Mouse (Mus musculus): ENCODE results near the gene Gabbr2.
"Not testable (repeated sequence)": the region's sequence is repeated elsewhere in the genome, so short reads cannot be mapped to it uniquely, and the experiment has no call there.

Gabbr2 gene

DNA sequence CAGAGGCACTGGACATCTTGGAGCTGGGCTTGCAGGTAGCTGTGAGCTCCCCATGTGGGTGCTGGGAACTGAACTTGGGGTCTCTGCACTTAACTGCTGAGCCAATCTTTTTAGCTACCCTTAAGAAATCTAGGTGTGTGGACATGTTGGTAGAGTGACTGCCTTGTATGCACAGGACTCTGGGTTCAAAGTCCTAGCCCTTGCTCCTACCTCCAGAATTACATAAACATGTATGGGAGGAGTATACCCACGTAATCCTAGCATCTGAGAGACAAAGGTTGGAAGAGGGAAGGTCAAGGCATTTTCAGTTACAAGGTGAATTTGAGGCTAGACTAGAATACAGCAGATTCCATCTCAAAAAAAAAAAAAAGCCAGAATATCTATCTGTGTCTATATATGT is 336.4 kb downstream of the Gabbr2 start:
- no peak for DNase-seq (ENCODE audit: low read depth)

DNA sequence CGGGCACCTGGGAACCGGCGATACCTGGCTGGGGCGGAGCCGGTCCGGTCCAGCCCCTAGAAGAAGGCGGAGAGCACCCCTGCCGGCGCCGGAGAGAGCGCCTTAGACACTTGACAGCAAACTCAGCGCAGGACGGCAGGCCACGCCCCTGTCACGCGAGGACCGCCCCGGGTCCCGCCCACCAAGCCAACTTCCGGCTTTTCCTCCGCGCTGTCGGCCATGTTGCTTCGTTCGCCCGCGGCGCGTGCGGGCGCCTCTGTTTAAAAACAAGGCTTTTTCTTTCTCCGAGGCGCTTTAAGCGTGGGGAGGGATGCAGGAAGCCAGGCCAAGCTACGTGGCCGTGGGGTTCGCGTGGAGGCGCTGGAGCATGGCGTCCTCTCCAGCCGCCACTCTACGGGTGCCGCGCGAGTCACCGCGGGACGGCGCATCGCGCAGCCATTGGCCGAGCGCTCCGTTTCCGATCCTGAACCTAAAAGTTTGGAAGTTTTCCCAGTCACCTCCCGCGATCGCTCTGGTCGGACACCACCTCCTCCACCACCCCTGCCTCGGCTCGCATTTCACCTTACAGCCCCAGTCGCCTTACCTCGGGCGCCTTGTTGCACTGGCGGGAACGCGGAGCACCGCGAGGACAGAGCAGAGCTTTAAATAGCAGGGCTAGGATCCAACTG is 341.5 kb downstream of the Gabbr2 start, which contains the start of gene Tbc1d2:
TSS of gene Tbc1d2 (minus strand) at position 124 of the 668 bp plus-strand sequence.
- peak; percentile 79 for DNase-seq (ENCODE audit: low read depth)

DNA sequence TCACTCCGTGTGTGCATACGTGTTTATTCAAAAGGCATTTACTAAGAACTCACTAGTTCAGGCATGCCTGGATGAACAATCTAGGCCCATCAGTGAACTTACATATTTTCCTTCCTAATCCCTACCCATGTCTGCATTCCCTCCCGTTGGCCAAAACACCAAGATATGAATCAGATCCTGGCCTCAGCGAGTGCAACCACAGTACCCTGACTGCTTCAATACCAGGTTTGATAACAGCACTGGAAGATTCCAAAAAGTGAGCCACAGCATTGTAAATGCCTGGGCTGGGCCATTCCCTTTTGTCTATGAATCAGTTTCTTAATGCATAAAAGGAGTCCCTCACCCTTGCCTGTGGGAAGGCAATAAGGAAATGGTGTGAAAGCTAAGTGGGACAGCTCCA is 342.5 kb downstream of the Gabbr2 start:
- DNase-seq (ENCODE audit: low read depth): peak; percentile 43

DNA sequence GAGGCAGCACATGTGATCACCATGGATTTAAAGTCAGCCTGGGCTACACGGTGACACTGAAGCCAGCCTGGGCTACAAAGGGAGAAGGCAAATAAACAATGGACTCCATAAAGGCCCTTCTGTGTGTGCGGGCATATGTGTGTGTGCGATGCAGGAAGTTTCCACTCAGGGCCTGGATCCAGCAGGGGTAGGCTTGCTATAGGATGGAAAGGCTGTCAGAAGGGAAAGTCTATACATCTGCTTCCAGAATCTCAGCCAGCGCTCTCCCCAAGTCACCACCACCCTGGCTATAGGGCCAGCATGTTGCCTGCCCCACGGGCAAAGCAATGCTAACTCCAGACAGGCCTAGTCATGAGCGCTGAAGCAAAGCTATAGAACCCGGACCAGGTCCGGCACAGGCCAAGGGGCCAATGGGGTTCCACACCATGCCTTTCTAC is 348.0 kb downstream of the Gabbr2 start:
- no peak for DNase-seq (ENCODE audit: low read depth)

DNA sequence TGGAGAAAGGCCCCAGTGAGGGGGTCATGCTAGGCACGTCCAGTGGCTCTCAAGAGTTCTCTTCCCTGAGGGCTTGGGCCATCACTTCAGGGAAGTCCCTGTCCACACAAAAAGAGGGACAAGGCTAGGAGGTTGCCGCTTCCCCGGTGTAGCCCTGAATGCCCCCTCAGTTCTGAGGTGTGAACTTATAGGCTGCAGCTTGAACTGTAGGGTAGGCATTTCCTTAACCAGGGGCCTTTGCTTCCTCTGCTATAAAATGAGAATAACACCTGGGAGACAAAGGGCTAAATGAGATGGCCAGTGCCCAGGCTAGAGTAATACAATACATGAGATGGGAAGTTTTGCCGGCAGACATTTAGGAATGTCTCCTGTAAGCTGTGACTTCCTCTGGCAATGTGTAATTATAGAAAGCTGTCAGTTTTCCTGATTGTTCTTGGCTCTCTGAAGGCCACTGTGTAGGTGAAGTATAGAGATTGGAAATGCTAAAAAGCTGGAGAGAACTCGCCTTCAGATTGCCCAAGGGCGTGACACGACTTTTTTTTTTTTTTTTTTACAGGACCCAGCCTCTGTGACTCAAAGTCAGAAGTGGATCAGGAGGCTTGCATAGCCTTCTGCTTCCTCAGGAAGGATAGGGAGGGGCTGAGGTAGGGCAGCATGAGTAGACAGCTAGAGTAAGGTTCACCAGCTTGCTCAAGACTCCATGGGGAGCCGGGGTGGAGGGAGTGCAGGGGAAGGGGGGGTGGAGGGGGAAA is 348.6 kb downstream of the Gabbr2 start:
- DNase-seq (ENCODE audit: low read depth): peak; percentile 49

DNA sequence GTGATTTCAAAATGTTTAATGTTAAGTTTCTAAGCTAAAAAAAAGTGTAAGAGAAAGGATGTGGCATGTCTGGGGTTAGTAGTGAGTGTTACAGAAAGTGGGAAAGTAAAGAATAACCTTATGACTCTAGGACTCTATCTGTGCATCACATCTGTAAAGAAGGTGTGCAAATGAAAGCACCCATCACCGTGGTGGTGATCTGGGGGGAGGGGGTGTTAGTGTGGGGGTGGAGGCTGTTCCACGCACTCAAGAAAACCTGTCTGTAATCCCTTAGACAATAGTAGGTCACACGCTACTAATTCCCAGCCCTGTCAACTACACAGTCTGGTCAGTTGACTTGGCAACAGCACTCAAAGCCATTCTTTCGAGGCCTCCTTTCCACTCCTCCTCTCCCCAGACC is 350.4 kb downstream of the Gabbr2 start:
- no peak for DNase-seq (ENCODE audit: low read depth)

DNA sequence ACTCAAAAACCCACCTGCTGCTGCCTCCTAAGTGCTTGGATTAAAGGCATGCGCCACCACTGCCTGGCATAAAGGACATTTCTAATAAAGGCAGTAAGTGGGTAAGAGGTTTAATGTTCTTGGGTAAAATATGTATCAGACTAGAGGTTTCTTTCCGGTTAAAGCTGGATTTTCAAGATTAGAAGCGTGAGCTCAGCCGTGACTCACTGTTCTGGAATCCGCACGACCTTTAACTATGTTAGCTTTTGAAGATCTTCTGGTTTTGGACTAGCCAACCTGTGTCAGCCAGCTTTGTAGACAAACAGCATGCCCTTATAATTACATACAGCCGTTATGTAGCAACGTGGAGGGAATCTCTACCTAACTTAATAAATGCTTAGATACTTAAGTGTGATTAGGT is 351.8 kb downstream of the Gabbr2 start:
- DNase-seq (ENCODE audit: low read depth): no peak

DNA sequence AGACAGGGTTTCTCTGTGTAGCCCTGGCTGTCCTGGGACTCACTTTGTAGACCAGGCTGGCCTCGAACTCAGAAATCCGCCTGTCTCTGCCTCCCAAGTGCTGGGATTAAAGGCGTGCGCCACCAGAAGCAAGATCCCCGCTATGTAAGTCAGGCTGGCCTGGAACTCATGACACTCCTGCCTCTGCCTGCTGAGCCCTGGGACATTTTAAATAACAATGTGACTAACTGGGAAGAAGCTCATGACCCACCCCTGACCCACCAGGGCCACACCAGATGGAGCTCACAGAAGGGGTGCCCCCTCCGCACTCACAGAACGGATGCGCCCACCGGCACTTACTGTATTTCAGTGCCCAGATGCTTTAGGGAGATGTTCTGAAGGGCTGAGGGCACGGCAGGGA is 354.4 kb downstream of the Gabbr2 start:
- DNase-seq (ENCODE audit: low read depth): not testable (repeated sequence)

DNA sequence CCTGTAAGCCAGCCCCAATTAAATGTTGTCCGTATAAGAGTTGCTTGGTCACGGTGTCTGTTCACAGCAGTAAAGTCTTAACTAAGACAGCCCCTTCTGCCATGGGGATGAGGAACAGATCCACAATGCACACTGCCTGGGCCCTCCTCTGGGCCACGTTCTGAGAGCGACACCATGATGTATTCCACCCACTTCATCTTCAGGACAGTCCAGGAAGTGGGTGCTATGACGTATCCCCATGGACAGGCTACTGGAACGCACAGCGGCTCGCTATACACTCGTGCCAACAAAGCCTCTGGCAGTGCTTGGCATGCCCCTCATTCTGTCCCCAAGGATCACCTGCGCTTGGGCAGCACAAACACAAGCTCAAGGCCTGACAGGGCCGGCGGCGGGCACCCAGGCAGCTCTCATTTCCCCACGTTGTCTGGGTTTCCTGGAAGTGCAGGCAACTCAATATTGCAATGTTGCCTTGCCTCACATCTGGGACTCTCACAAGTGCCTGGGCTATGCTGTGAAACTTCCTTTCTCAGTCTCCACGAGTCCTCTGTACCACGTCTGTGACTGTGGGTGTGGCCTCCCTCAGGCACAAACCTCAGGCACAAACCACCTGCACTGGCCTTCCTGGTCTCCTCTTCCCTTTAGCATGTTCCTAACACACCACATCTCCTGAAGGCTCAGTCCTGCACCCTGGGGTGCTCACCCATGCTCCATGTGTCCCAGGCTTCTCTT is 355.8 kb downstream of the Gabbr2 start:
- DNase-seq (ENCODE audit: low read depth): no peak

DNA sequence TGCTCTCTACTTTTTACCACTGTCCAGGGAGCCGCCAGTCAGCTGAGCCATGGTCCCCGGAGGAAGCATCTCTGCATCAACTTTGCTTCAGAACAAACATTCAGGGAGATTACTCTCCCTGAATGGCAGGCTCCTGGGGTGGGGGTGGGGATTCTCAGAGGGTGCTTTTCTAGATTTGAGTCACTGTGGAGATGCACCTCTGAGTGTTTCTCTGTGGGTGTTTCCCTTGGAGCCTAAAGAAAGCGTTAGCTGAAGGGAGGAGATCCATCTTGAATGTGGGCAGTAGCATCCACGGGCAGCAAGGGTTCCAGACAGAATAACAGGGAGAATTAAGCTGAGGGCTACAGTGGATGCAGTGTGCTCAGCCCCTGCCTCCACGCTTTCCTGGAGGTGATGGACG is 356.8 kb downstream of the Gabbr2 start:
- no peak for DNase-seq (ENCODE audit: low read depth)

DNA sequence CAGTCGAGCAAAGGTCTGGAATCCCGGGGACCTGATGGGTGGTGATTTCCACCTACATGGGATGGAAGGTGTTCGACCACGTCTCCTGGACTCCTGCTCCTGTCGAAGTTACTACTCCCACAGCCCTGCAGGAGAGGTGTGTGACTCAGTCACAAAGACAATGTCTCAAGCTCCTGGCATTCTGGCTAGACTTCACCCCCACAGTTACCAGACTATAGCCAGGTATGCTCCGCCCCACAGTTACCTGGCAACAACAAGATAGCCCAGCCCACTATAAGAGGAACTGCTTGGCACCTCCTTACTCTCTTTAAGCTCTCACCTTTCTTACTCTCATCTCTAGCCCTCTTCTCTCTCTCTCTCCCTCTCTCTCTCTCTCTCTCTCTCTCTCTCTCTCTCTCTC is 358.1 kb downstream of the Gabbr2 start:
- DNase-seq (ENCODE audit: low read depth): not testable (repeated sequence)

DNA sequence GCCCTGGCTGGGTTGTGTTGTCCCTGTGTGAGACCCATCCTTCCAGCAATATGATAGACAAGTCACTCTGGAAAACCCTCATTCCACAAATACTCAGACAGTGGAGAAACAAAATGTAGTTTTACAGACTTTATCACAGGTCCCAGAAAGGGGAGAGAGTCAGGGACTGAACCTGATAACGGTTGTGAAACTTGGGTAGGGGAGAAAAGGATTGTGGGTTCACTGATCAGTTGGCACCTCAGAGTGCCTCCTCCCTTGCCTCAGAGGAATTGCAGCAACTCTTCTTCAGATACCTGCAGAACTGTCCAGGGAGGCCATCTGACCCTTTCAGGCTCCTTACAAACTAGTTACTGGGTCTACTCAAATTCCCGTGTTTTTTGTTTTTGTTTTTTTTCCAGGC is 359.2 kb downstream of the Gabbr2 start:
- no peak for DNase-seq (ENCODE audit: low read depth)

DNA sequence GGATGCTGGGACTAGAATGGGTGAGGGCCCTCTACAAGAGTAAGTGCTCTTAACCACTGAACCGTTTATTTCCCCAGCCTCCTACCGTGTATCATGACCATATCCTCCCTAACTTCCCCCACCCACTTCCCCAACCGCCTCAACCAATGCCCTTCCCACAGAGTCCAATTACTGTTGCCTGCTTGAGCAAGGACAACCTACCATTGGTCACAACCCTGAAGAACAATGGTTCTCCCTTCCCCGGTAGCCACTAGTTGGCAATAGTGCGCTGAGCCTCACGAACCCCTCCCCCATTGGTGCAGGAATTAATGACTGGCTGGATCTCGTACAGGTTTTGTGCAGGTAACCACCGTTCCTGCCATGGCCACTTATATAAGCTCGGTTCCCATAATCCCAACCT is 361.3 kb downstream of the Gabbr2 start:
- DNase-seq (ENCODE audit: low read depth): no peak

DNA sequence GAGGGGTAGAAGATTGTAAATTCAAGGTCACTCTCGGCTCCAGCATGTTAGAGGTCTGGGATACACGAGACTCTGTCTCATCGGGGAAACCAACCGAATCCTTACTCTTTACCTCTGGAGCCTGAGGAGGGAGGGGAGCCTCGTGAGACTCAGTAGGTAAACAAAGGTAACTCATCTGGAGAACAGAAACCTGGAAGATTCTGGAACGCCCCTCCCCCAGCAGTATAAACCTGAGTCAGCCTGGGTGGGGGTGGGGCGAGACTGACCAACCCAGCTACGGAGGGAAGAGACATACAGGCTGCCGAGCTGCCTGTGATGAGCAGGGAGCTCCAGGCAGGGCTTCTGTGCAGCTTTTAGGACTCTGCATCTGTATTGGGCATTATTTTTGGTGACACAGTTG is 362.8 kb downstream of the Gabbr2 start:
- DNase-seq (ENCODE audit: low read depth): no peak

DNA sequence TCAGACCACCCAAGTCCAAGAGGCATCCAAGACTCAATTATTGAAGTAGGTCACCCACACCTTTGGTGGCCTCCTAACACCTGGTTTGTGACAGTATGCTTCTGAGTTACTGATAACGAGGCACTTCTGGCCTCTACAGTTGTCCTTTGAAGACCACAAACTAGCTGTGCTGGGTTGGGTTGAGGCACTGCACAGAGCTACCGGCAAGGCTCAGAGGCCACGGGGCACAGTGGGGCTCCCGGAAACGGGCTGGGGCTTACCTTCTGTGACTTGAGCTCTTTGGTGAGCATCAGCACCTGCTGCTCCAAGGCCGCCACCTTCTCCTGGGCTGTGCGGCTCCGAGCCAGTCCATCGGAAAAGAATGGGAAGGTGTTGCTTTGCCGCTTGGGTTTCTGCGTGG is 363.6 kb downstream of the Gabbr2 start:
- DNase-seq (ENCODE audit: low read depth): no peak

DNA sequence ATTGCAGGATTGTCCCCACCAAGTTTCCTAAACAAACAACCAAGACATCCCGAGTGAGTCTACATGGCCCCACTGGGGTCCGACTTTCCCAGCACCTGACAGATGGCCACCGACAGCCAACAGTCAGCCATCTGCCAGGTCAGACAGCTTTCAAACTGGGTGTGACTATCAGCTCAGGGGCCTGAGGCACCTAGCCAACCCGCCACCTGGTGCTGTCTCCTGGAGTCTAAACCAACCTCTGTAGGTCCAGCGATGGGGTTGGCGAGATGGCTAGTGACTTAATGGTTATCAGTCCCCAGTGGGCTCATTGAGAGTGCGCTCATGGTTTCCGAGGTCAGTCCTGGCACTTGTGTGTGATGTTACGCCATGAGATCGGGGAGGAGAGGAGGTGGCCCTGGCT is 366.6 kb downstream of the Gabbr2 start:
- DNase-seq (ENCODE audit: low read depth): no peak

DNA sequence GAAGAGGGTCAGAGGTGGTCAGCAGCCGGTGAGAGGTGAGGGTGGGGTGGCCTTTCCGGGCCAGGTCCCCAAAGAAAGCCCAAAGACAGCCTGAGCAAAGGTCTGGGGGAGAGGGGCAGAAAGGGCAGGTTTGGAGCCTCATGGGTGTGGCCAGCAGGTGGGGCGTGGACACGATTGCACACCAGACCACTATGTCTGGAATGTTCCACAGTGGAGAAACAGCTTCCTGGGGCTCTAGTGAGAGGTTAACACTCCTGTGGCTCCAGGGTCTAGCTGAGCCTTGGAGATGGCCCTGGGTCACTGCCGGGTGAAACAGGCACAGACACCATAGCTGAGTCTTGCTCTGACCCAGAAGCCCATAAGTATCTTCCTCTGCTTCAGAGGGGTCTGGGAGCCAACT is 368.7 kb downstream of the Gabbr2 start:
- DNase-seq (ENCODE audit: low read depth): no peak

DNA sequence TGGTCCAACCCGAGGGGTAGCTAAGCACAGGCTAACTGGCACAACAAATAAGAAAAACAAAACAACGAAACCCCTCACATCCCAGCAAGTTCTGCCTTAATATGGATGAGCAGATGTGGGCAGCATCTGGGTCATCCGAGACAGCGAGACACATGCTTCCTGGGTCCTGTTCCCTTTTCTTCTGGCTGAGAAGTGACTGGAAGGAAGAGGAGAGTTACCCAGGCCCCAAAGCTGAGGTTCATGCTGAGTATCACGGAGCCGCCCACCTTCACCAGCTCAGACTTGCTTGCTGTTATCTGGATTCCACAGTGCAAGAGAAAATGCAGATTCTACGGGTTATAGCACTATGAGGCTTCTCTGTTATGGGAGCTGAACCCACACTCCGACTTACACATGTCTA is 370.7 kb downstream of the Gabbr2 start:
- DNase-seq (ENCODE audit: low read depth): no peak

DNA sequence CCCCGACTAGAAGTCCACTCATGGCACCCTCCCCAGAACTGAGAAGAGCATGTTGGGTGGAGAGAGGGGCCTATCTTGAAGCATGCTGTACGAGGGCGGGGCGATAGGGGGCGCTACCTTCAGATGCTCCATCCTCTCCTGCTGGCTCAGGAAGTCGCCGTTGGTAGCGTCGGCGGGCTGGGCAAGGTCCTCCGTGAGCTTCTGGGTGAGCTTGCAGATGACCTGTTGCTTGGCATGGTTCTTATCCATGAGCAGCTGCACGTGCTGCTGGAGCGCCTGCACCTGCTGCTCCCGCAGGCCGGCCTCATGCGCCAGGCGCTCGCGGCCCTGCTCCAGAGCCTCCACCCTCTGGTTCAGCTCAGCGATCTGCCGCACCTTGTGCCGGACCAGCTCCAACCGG is 371.3 kb downstream of the Gabbr2 start:
- no peak for DNase-seq (ENCODE audit: low read depth)

DNA sequence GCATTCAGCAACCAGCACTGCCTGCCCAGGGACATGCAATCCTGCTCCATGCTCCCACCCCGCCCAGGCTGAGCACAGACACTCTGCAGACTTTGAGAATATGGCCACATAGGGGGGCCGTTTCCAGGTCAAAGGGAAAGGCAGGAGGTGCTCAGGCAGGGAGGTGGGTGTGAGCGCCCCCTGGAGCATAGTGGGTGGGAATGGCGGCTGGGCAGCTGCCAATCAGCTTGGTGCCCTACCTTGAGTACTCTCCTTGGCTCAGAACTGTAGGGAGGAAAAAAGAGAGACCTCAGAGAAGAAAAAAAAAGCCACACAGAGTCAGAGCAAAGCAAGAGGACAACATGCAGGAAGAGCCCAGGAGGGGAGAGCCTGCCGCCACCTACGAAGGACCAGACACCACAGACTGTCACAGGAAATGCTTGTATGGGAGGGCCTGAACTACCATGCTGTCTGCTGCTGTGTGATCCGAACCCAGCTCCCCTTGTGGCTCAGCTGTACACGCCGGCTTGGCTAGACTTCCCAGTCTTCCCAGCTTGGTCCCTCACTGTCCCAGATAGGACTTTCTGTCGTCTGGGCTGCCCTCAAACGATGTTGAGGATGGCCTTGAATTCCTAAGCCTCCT is 373.4 kb downstream of the Gabbr2 start:
- DNase-seq (ENCODE audit: low read depth): no peak

DNA sequence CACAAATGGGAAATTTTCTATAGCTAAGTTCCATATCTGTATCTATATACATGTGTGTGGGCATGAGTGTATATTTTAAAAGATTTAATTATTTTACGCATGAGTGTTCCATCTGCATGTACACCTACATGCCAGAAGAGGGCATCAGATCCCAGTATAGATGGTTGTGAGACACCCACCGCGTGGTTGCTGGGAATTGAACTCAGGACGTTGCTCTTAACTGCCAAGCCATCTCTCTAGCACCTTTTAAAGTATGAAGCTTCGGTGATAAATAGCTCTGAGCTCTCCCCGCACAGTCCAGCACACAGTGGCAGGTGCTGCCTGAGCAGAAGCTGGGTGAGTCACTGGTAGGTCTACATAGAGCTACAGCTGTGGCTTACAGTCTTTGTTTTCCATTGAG is 374.3 kb downstream of the Gabbr2 start:
- no peak for DNase-seq (ENCODE audit: low read depth)

DNA sequence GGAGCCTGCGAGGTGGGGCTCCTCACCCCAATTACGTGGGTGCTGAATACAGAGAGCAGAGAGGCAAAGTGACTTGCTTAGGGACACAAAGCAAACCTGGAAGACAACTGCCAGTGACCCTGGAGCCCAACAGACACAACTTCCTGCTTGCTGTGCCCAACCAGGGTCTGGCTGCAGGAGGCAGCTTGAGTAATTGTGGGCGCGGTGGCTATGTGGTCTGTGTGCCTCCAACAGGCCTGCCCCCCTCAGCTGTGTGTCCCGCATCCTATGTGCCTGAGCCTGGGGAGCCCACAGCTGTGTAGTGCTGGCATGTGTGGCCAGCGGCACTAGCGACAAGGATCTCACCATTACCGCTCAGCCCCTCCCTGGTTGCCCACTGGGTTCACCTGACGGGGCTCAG is 377.0 kb downstream of the Gabbr2 start:
- no peak for DNase-seq (ENCODE audit: low read depth)

DNA sequence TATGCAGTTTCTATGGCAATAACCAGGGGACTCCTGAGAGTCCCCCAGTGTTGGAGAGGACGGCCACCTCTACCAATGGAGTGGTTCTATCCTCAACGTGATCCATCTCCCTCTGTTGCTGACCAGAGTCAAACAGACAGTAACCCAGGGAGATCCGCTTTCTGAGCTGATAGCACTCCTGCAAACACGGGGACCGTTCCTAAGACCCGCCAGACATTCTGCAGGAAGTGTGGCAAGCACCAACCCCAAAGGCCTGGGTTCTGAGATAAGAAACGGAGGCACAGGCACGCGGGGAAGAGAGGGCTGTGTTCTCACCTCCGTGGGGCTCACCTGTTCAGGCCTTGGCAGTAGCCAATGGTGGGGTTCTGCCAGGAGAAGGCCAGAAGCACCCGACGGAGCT is 378.1 kb downstream of the Gabbr2 start:
- DNase-seq (ENCODE audit: low read depth): no peak
